Mouse (Mus musculus): ENCODE data around the gene Kalrn. TPM values are rescaled to one million over a fixed set of nuclear protein-coding genes. Genes with fewer than 3 reads are reported as not detected.
A peak's percentile ranks its signal among the peaks of the same experiment; 100 is the strongest.

Kalrn gene
- polyA plus RNA-seq, 1 experiment from 2014 or later, result 30.0 TPM

GRCm38 (mm10) chr16:34036327-34037047 is 536.8 kb downstream of the Kalrn start:
- Histone ChIP-seq H3K9ac (no peak overlapping the region), H3K4me3 (replicated peaks) (no peak overlapping the region), H3K27ac (no peak overlapping the region), H3K36me3 (replicated peaks) (peaks cover 62% of the 10 kb centered on the region), H3K4me1 (no peaks in the 10 kb centered on the region), H3K27me3 (no peaks in the 10 kb centered on the region), H3K9me3 (no peaks in the 10 kb centered on the region), H3K4me2 (no peak overlapping the region)
- no peak for ATAC-seq (ENCODE audit: low FRiP score)
- 90% methylated on average over 10 of the region's 10 CpGs for WGBS

GRCm38 (mm10) chr16:34035780-34036179 is 537.6 kb downstream of the Kalrn start:
- Histone ChIP-seq H3K4me3 (replicated peaks) (no peak overlapping the region), H3K27me3 (no peaks in the 10 kb centered on the region), H3K9me3 (no peaks in the 10 kb centered on the region), H3K4me1 (no peaks in the 10 kb centered on the region), H3K36me3 (replicated peaks) (peaks cover 69% of the 10 kb centered on the region), H3K4me2 (no peak overlapping the region), H3K27ac (no peak overlapping the region), H3K9ac (no peak overlapping the region)
- WGBS, result 94% methylated on average over 2 of the region's 2 CpGs
- ATAC-seq (ENCODE audit: low FRiP score), result no peak

GRCm38 (mm10) chr16:34034267-34034666 is 539.1 kb downstream of the Kalrn start:
- H3K4me2 ChIP-seq, result no peak overlapping the region
- H3K36me3 ChIP-seq (replicated peaks), result peaks cover 70% of the 10 kb centered on the region
- H3K4me1 ChIP-seq, result no peaks in the 10 kb centered on the region

GRCm38 (mm10) chr16:34032011-34032645 is 541.2 kb downstream of the Kalrn start:
- peaks cover 75% of the 10 kb centered on the region for H3K36me3 ChIP-seq (replicated peaks)
- no peaks in the 10 kb centered on the region for H3K4me1 ChIP-seq
- no peak overlapping the region for H3K9ac ChIP-seq
- no peak overlapping the region for H3K4me3 ChIP-seq (replicated peaks)
- H3K27ac ChIP-seq, result no peak overlapping the region
- WGBS, result 95% methylated on average over 12 of the region's 12 CpGs
- no peak overlapping the region for H3K4me2 ChIP-seq
- ATAC-seq (ENCODE audit: low FRiP score), result no peak
- H3K27me3 ChIP-seq, result no peaks in the 10 kb centered on the region
- H3K9me3 ChIP-seq, result no peaks in the 10 kb centered on the region

More at GRCm38 (mm10) chr16:34034267-34034666, 539.1 kb downstream of the Kalrn start:
- Histone ChIP-seq H3K9me3 (no peaks in the 10 kb centered on the region), H3K9ac (no peak overlapping the region), H3K27me3 (no peaks in the 10 kb centered on the region), H3K4me3 (replicated peaks) (no peak overlapping the region), H3K27ac (no peak overlapping the region)
- WGBS, result 90% methylated on average over 17 of the region's 17 CpGs
- no peak for ATAC-seq (ENCODE audit: low FRiP score)

- ATAC-seq (ENCODE audit: low FRiP score), result no peak
- WGBS, result 87% methylated on average over 9 of the region's 9 CpGs
Observed at GRCm38 (mm10) chr16:34031565-34031964, 541.8 kb downstream of the Kalrn start.

GRCm38 (mm10) chr16:34030379-34030778 is 543.0 kb downstream of the Kalrn start:
- 81% methylated on average over 4 of the region's 4 CpGs for WGBS
- Histone ChIP-seq H3K27ac (no peak overlapping the region), H3K36me3 (replicated peaks) (peaks cover 76% of the 10 kb centered on the region), H3K9ac (no peak overlapping the region), H3K9me3 (no peaks in the 10 kb centered on the region), H3K27me3 (no peaks in the 10 kb centered on the region), H3K4me3 (replicated peaks) (no peak overlapping the region), H3K4me1 (no peaks in the 10 kb centered on the region), H3K4me2 (no peak overlapping the region)
- ATAC-seq (ENCODE audit: low FRiP score), result no peak

More at GRCm38 (mm10) chr16:34031565-34031964, 541.8 kb downstream of the Kalrn start:
- Histone ChIP-seq H3K9me3 (no peaks in the 10 kb centered on the region), H3K36me3 (replicated peaks) (peaks cover 76% of the 10 kb centered on the region), H3K27me3 (no peaks in the 10 kb centered on the region), H3K4me3 (replicated peaks) (no peak overlapping the region), H3K4me2 (no peak overlapping the region), H3K4me1 (no peaks in the 10 kb centered on the region), H3K27ac (no peak overlapping the region), H3K9ac (no peak overlapping the region)

- H3K4me2 ChIP-seq, result no peak overlapping the region
- 91% methylated on average over 5 of the region's 5 CpGs for WGBS
- no peaks in the 10 kb centered on the region for H3K4me1 ChIP-seq
- ATAC-seq (ENCODE audit: low FRiP score), result no peak
- H3K4me3 ChIP-seq (replicated peaks), result no peak overlapping the region
- peaks cover 75% of the 10 kb centered on the region for H3K36me3 ChIP-seq (replicated peaks)
- no peak overlapping the region for H3K9ac ChIP-seq
- H3K9me3 ChIP-seq, result no peaks in the 10 kb centered on the region
- no peaks in the 10 kb centered on the region for H3K27me3 ChIP-seq
- no peak overlapping the region for H3K27ac ChIP-seq
Observed at GRCm38 (mm10) chr16:34029790-34030189, 543.5 kb downstream of the Kalrn start.

GRCm38 (mm10) chr16:34017241-34017640 is 556.1 kb downstream of the Kalrn start:
- Histone ChIP-seq H3K36me3 (replicated peaks) (peaks cover 47% of the 10 kb centered on the region), H3K4me3 (replicated peaks) (no peak overlapping the region), H3K9ac (no peak overlapping the region), H3K4me1 (no peaks in the 10 kb centered on the region), H3K9me3 (no peaks in the 10 kb centered on the region), H3K4me2 (no peak overlapping the region), H3K27me3 (no peaks in the 10 kb centered on the region), H3K27ac (no peak overlapping the region)
- ATAC-seq (ENCODE audit: low FRiP score), result no peak
- 90% methylated on average over 8 of the region's 8 CpGs for whole genome bisulfite sequencing

GRCm38 (mm10) chr16:34011991-34012845 is 561.1 kb downstream of the Kalrn start:
- Histone ChIP-seq H3K4me3 (replicated peaks) (no peak overlapping the region), H3K27me3 (no peaks in the 10 kb centered on the region), H3K27ac (no peak overlapping the region), H3K9ac (no peak overlapping the region), H3K9me3 (no peaks in the 10 kb centered on the region), H3K4me2 (no peak overlapping the region), H3K36me3 (replicated peaks) (peaks cover 72% of the 10 kb centered on the region), H3K4me1 (no peaks in the 10 kb centered on the region)
- no peak for ATAC-seq (ENCODE audit: low FRiP score)
- 94% methylated on average over 20 of the region's 20 CpGs for WGBS

- 93% methylated on average over 2 of the region's 2 CpGs for WGBS
- Histone ChIP-seq H3K36me3 (replicated peaks) (peaks cover 49% of the 10 kb centered on the region), H3K9me3 (no peaks in the 10 kb centered on the region), H3K4me3 (replicated peaks) (no peak overlapping the region), H3K27ac (no peak overlapping the region), H3K4me2 (no peak overlapping the region), H3K9ac (no peak overlapping the region), H3K4me1 (peaks cover 9% of the 10 kb centered on the region), H3K27me3 (no peaks in the 10 kb centered on the region)
- ATAC-seq (ENCODE audit: low FRiP score), result no peak
Observed at GRCm38 (mm10) chr16:34009567-34009966, 563.8 kb downstream of the Kalrn start.

GRCm38 (mm10) chr16:34005986-34006385 is 567.3 kb downstream of the Kalrn start:
- H3K27ac ChIP-seq, result no peak overlapping the region
- ATAC-seq (ENCODE audit: low FRiP score), result no peak
- 98% methylated on average over 3 of the region's 3 CpGs for WGBS

GRCm38 (mm10) chr16:34004128-34004578 is 569.2 kb downstream of the Kalrn start:
- peak overlapping the region; percentile 17; the same call in 1 of the 2 replicates for H3K4me2 ChIP-seq
- H3K9ac ChIP-seq, result no peak overlapping the region
- H3K36me3 ChIP-seq (replicated peaks), result peaks cover 9% of the 10 kb centered on the region
- no peaks in the 10 kb centered on the region for H3K27me3 ChIP-seq
- H3K9me3 ChIP-seq, result no peaks in the 10 kb centered on the region
- peaks cover 27% of the 10 kb centered on the region for H3K4me1 ChIP-seq
- H3K4me3 ChIP-seq (replicated peaks), result no peak overlapping the region
- peak overlapping the region; percentile 90 for H3K27ac ChIP-seq
- WGBS, result 25% methylated on average over 4 of the region's 4 CpGs
- ATAC-seq (ENCODE audit: low FRiP score), result peak; percentile 93

More at GRCm38 (mm10) chr16:34005986-34006385, 567.3 kb downstream of the Kalrn start:
- Histone ChIP-seq H3K36me3 (replicated peaks) (peaks cover 23% of the 10 kb centered on the region), H3K9me3 (no peaks in the 10 kb centered on the region), H3K4me2 (no peak overlapping the region), H3K9ac (no peak overlapping the region), H3K4me3 (replicated peaks) (no peak overlapping the region), H3K4me1 (peaks cover 27% of the 10 kb centered on the region), H3K27me3 (no peaks in the 10 kb centered on the region)
